Mouse (Mus musculus): Measurements from ENCODE around the gene Pnpla2. TPM values are rescaled to one million over a fixed set of nuclear protein-coding genes. Genes with fewer than 3 reads are reported as not detected.

Gene Pnpla2
- polyA plus RNA-seq, 1 experiment from 2014 or later: 23.4 TPM

DNA sequence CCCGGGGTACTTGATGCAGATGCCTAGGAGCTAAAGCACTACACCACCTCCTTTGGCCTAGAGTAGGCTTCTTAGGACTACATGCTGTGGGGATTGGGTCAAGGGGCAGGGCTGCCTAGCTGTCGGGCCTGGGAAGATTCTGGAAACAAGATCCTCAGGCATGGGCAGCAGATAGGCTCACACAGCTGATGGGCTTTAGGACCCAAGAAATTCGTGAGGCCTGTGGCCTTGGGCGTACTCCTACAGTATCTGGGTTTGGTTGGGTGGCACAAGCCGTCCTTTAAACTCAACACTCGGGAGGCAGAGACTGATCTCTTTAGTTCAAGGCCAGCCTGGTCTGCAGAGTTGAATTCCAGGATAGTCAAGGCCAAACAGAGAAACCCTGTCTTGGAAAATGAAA lies 17.2 kb downstream of the Pnpla2 start:
- Histone ChIP-seq H3K9me3 (ENCODE audit: control insufficient read depth, low read length) (no peaks in the 10 kb centered on the region), H3K36me3 (ENCODE audit: control insufficient read depth, insufficient read depth, low read length) (peaks cover 23% of the 10 kb centered on the region), H3K9ac (ENCODE audit: low read depth, low read length) (no peak overlapping the region), H3K4me3 (ENCODE audit: low read depth, low read length) (no peak overlapping the region), H3K27ac (ENCODE audit: low read depth, low read length) (no peak overlapping the region), H3K4me1 (replicated peaks; ENCODE audit: control insufficient read depth, insufficient read depth, low read length) (peaks cover 44% of the 10 kb centered on the region), H3K4me2 (no peak overlapping the region), H3K27me3 (replicated peaks; ENCODE audit: control insufficient read depth, insufficient read depth, low read length) (no peaks in the 10 kb centered on the region)
- 73% methylated on average over 6 of the region's 6 CpGs for WGBS
- no peak for ATAC-seq (replicated peaks; ENCODE audit: low FRiP score)
- no peak for DNase-seq (ENCODE audit: low spot score)

- Histone ChIP-seq H3K27ac (ENCODE audit: low read depth, low read length) (no peak overlapping the region), H3K36me3 (ENCODE audit: control insufficient read depth, insufficient read depth, low read length) (peaks cover 23% of the 10 kb centered on the region), H3K9me3 (ENCODE audit: control insufficient read depth, low read length) (no peaks in the 10 kb centered on the region), H3K4me3 (ENCODE audit: low read depth, low read length) (no peak overlapping the region), H3K9ac (ENCODE audit: low read depth, low read length) (no peak overlapping the region), H3K4me1 (replicated peaks; ENCODE audit: control insufficient read depth, insufficient read depth, low read length) (peaks cover 49% of the 10 kb centered on the region), H3K4me2 (no peak overlapping the region), H3K27me3 (replicated peaks; ENCODE audit: control insufficient read depth, insufficient read depth, low read length) (no peaks in the 10 kb centered on the region)
- WGBS: 92% methylated on average over 6 of the region's 6 CpGs
- no peak for ATAC-seq (replicated peaks; ENCODE audit: low FRiP score)
- DNase-seq (ENCODE audit: low spot score): no peak
Measured at GRCm38 (mm10) chr7:141472763-141473162, 17.8 kb downstream of the Pnpla2 start.

DNA sequence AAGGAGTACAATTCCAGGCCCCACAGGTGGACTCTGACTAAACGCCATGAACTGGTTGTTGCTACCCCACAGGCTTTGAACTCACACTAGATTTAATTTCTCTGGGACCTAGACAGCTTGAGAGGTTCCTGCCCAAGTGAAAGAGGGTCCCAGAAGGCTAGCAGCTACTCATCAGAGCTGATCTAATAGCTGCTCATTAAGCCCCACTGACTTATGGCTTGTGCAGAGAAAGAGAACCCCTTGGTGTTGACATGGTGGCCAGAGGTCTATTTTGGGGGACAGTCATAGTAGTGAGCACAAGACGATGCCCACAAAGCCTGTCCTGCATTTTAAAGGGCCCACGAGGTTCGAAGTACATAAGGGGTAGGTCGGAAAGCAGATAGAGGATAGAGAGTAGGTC lies 19.2 kb downstream of the Pnpla2 start:
- ATAC-seq (replicated peaks; ENCODE audit: low FRiP score): no peak
- WGBS: 5% methylated on average over 5 of the region's 5 CpGs
- H3K9ac ChIP-seq (ENCODE audit: low read depth, low read length): peak overlapping the region; percentile 85

DNA sequence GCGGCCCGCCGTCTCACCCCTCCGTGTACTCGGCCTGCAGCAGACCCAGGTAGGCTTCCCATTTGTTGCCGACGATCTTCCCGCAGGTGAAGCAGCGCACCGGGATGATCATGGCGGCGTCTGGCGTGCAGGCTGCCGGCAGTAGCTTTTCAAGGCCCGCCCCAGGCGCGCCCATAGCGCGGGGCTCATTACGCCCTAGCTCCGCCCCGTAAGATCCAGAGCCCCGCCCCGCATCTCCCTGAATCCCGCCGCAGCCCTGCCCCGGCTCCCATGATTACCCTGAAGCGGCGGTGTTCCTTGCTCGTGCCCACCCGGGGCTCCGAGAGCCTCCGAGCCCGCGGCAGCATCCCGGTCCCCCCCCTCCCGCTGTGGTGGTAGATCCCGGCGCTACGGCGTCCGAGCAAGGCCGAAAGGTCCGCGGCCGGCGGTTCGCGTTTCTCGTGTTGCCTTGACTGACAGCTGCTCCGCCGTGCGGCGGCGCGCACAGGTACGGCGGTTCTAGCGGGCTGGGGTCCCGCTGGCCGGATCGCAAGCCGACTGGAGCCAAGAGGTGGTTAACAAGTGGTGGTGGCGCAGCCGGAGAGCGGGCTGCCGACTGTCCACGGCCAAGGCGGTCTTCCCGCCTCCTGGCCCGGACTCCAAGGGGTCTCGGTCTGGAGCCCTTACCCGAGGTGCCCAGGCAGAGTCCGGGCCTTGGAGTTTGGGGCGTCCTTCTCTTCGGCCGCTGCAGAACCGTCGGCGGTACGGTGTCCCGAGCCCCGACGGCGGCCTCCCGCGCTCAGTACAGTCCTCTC lies 20.2 kb downstream of the Pnpla2 start, which contains the start of the genes Polr2l and Tspan4:
Polr2l (minus strand) TSS at position 122 of the 794 bp plus-strand sequence.
Tspan4 (plus strand) TSS at position 230 of the 794 bp plus-strand sequence.
- H3K9ac ChIP-seq (ENCODE audit: low read depth, low read length): peak within 1 kb of the TSS; percentile 85
- peak within 1 kb of the TSS; percentile 88 for H3K4me3 ChIP-seq (ENCODE audit: low read depth, low read length)
- H3K4me2 ChIP-seq: peak within 1 kb of the TSS; percentile 91
- DNase-seq (ENCODE audit: low spot score): peak; percentile 93
- ATAC-seq (replicated peaks; ENCODE audit: low FRiP score): peak; percentile 77
- no peaks in the 10 kb centered on the region for H3K27me3 ChIP-seq (replicated peaks; ENCODE audit: control insufficient read depth, insufficient read depth, low read length)
- under 1% methylated on average over 87 of the region's 87 CpGs for WGBS
- peaks cover 38% of the 10 kb centered on the region for H3K4me1 ChIP-seq (replicated peaks; ENCODE audit: control insufficient read depth, insufficient read depth, low read length)
- H3K36me3 ChIP-seq (ENCODE audit: control insufficient read depth, insufficient read depth, low read length): peaks cover 21% of the 10 kb centered on the region
- peak within 1 kb of the TSS; percentile 90 for H3K27ac ChIP-seq (ENCODE audit: low read depth, low read length)
- no peaks in the 10 kb centered on the region for H3K9me3 ChIP-seq (ENCODE audit: control insufficient read depth, low read length)

More for the DNA sequence above, 19.2 kb downstream of the Pnpla2 start:
- H3K4me1 ChIP-seq (replicated peaks; ENCODE audit: control insufficient read depth, insufficient read depth, low read length): peaks cover 45% of the 10 kb centered on the region
- no peaks in the 10 kb centered on the region for H3K27me3 ChIP-seq (replicated peaks; ENCODE audit: control insufficient read depth, insufficient read depth, low read length)
- H3K4me2 ChIP-seq: peak overlapping the region; percentile 91
- H3K36me3 ChIP-seq (ENCODE audit: control insufficient read depth, insufficient read depth, low read length): peaks cover 23% of the 10 kb centered on the region
- no peak for DNase-seq (ENCODE audit: low spot score)
- H3K4me3 ChIP-seq (ENCODE audit: low read depth, low read length): peak overlapping the region; percentile 88
- no peak overlapping the region for H3K27ac ChIP-seq (ENCODE audit: low read depth, low read length)
- H3K9me3 ChIP-seq (ENCODE audit: control insufficient read depth, low read length): no peaks in the 10 kb centered on the region

- Histone ChIP-seq H3K9ac (ENCODE audit: low read depth, low read length) (peak overlapping the region; percentile 85), H3K4me2 (peak overlapping the region; percentile 91), H3K27me3 (replicated peaks; ENCODE audit: control insufficient read depth, insufficient read depth, low read length) (no peaks in the 10 kb centered on the region), H3K27ac (ENCODE audit: low read depth, low read length) (peak overlapping the region; percentile 90), H3K4me3 (ENCODE audit: low read depth, low read length) (peak overlapping the region; percentile 88), H3K36me3 (ENCODE audit: control insufficient read depth, insufficient read depth, low read length) (peaks cover 16% of the 10 kb centered on the region), H3K4me1 (replicated peaks; ENCODE audit: control insufficient read depth, insufficient read depth, low read length) (peaks cover 39% of the 10 kb centered on the region), H3K9me3 (ENCODE audit: control insufficient read depth, low read length) (no peaks in the 10 kb centered on the region)
- 0% methylated on average over 12 of the region's 12 CpGs for WGBS
- no peak for ATAC-seq (replicated peaks; ENCODE audit: low FRiP score)
- no peak for DNase-seq (ENCODE audit: low spot score)
Measured at GRCm38 (mm10) chr7:141475805-141476158, 20.8 kb downstream of the Pnpla2 start.

- Histone ChIP-seq H3K9ac (ENCODE audit: low read depth, low read length) (peak overlapping the region; percentile 85), H3K9me3 (ENCODE audit: control insufficient read depth, low read length) (no peaks in the 10 kb centered on the region), H3K36me3 (ENCODE audit: control insufficient read depth, insufficient read depth, low read length) (peaks cover 10% of the 10 kb centered on the region), H3K4me3 (ENCODE audit: low read depth, low read length) (peak overlapping the region; percentile 88), H3K4me2 (peak overlapping the region; percentile 91), H3K27me3 (replicated peaks; ENCODE audit: control insufficient read depth, insufficient read depth, low read length) (no peaks in the 10 kb centered on the region), H3K4me1 (replicated peaks; ENCODE audit: control insufficient read depth, insufficient read depth, low read length) (peaks cover 45% of the 10 kb centered on the region), H3K27ac (ENCODE audit: low read depth, low read length) (peak overlapping the region; percentile 90)
- DNase-seq (ENCODE audit: low spot score): peak; percentile 82
- peak; percentile 42 for ATAC-seq (replicated peaks; ENCODE audit: low FRiP score)
- WGBS: 0% methylated on average over 10 of the region's 17 CpGs
Measured at GRCm38 (mm10) chr7:141476226-141476980, 21.4 kb downstream of the Pnpla2 start.

GRCm38 (mm10) chr7:141476981-141477370 lies 22.0 kb downstream of the Pnpla2 start:
- H3K9me3 ChIP-seq (ENCODE audit: control insufficient read depth, low read length): no peaks in the 10 kb centered on the region
- no peak for DNase-seq (ENCODE audit: low spot score)
- H3K36me3 ChIP-seq (ENCODE audit: control insufficient read depth, insufficient read depth, low read length): peaks cover 9% of the 10 kb centered on the region
- peak overlapping the region; percentile 90 for H3K27ac ChIP-seq (ENCODE audit: low read depth, low read length)
- peaks cover 50% of the 10 kb centered on the region for H3K4me1 ChIP-seq (replicated peaks; ENCODE audit: control insufficient read depth, insufficient read depth, low read length)
- H3K4me2 ChIP-seq: peak overlapping the region; percentile 91
- ATAC-seq (replicated peaks; ENCODE audit: low FRiP score): peak; percentile 9
- peak overlapping the region; percentile 88 for H3K4me3 ChIP-seq (ENCODE audit: low read depth, low read length)
- H3K27me3 ChIP-seq (replicated peaks; ENCODE audit: control insufficient read depth, insufficient read depth, low read length): peaks cover 4% of the 10 kb centered on the region
- WGBS: 7% methylated on average over 7 of the region's 7 CpGs
- peak overlapping the region; percentile 85 for H3K9ac ChIP-seq (ENCODE audit: low read depth, low read length)

DNA sequence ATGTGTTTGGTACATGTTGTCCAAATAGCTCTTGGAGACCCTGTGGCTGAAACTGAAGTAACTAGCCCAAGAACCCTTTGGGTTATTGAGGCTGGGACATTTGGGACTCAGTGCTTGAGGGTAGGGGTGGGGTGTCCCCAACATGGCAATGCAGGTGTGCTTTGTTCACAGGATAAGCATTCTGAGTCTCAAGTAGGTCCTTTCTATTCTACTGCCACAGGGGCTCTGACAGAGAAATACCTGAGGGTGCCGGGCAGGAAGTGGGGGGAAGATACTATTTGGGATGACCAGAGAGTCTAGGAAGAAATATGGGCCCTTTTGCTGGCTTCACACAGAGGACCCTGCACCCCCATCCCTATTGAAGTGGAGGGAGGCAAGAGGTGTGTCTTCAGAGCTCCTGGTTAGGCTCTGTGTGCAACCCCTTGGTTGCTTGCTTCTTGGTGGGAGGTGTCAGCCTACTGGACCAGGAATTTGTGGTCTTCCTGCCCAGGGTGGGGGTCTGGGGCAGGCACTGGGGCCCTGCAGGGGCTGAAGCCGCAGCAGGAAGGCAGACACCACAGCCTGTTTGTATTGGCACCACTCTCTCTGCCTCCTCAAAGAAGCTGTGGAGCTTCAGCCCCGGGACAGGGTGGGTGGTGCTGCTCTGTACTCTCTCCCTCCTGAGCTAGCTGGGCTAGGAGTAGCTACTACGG lies 22.7 kb downstream of the Pnpla2 start:
- Histone ChIP-seq H3K4me2 (peak overlapping the region; percentile 91), H3K9ac (ENCODE audit: low read depth, low read length) (peak overlapping the region; percentile 85; the same call in 1 of the 2 replicates), H3K4me3 (ENCODE audit: low read depth, low read length) (0 out of 2 replicates have a peak overlapping the region, but pooled peaks have one; percentile 13), H3K9me3 (ENCODE audit: control insufficient read depth, low read length) (no peaks in the 10 kb centered on the region), H3K36me3 (ENCODE audit: control insufficient read depth, insufficient read depth, low read length) (peaks cover 2% of the 10 kb centered on the region), H3K27me3 (replicated peaks; ENCODE audit: control insufficient read depth, insufficient read depth, low read length) (peaks cover 8% of the 10 kb centered on the region), H3K27ac (ENCODE audit: low read depth, low read length) (peak overlapping the region; percentile 90), H3K4me1 (replicated peaks; ENCODE audit: control insufficient read depth, insufficient read depth, low read length) (peaks cover 58% of the 10 kb centered on the region)
- 37% methylated on average over 4 of the region's 4 CpGs for WGBS
- ATAC-seq (replicated peaks; ENCODE audit: low FRiP score) (no peak), DNase-seq (ENCODE audit: low spot score) (no peak)
